Mouse (Mus musculus): ENCODE data around the gene Unc93a. TPM values are rescaled to one million over a fixed set of nuclear protein-coding genes. Genes with fewer than 3 reads are reported as not detected.
"Not testable (repeated sequence)": the region's sequence is repeated elsewhere in the genome, so short reads cannot be mapped to it uniquely, and the experiment has no call there.

The Unc93a gene
- not detected in 2 replicates for polyA plus RNA-seq (2014; fragmentation: Nextera tagmentation; extraction: Ambion mirVana)

DNA sequence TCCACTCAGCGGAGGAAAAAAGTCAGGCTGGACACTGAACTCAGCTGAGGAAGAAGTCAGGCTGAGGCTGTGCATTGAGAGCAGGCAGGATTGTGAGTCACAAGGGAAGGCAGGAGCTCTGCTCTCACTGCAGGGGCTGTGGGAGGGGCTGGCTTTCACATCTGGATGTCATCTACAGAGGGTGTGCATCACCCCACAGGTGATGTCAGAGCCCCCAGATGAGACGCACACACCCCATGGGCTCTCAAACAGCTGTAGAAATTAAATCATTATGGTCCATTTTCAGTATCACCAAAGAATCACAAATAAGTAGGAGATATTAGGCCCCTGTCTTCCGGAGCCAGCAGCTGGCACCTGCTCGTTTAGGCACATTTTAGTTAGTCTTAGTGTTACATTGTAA lies at the start of gene Unc93a:
Gene Unc93a, minus strand, starts transcription at position 101 of the 400 bp plus-strand sequence.
- H3K9ac ChIP-seq; DNase-seq (ENCODE audit: low spot score); ATAC-seq (ENCODE audit: low FRiP score); H3K9me3 ChIP-seq (ENCODE audit: control insufficient read depth, low read length); H3K4me1 ChIP-seq (replicated peaks; ENCODE audit: control insufficient read depth, insufficient read depth, low read length); H3K4me3 ChIP-seq (replicated peaks; ENCODE audit: low read length); H3K4me2 ChIP-seq (replicated peaks); H3K27ac ChIP-seq; H3K36me3 ChIP-seq (replicated peaks; ENCODE audit: control insufficient read depth, insufficient read depth); H3K27me3 ChIP-seq (ENCODE audit: control insufficient read depth, insufficient read depth, low read length): not testable (repeated sequence)
- 82% methylated on average over 3 of the region's 4 CpGs for WGBS

DNA sequence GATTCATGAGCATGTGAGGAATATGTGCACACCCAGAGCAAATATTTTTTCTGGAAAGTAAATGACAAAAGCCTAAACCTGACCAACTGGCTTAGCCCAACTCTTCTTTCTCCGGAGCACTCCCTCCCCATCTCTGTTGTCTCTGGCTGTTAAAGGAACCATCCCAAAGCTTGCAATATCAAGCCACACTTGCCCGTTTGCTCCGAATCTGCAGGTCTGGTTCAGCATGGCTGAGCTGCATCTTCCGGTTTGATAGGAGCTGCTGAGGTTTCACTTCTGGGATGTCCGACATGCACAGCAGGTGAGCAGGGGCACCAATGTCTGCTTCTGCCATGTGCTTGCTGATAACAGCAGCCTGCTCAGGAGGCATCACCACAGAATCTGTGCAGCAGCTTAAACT lies 48.9 kb upstream of the Unc93a start:
- not testable (repeated sequence) for H3K4me2 ChIP-seq (replicated peaks); ATAC-seq (ENCODE audit: low FRiP score); H3K4me3 ChIP-seq (replicated peaks; ENCODE audit: low read length); H3K27ac ChIP-seq; H3K4me1 ChIP-seq (replicated peaks; ENCODE audit: control insufficient read depth, insufficient read depth, low read length); H3K27me3 ChIP-seq (ENCODE audit: control insufficient read depth, insufficient read depth, low read length); DNase-seq (ENCODE audit: low spot score); H3K36me3 ChIP-seq (replicated peaks; ENCODE audit: control insufficient read depth, insufficient read depth); H3K9ac ChIP-seq
- H3K9me3 ChIP-seq (ENCODE audit: control insufficient read depth, low read length) = peaks cover 31% of the 10 kb centered on the region
- WGBS = 91% methylated on average over 5 of the region's 5 CpGs

DNA sequence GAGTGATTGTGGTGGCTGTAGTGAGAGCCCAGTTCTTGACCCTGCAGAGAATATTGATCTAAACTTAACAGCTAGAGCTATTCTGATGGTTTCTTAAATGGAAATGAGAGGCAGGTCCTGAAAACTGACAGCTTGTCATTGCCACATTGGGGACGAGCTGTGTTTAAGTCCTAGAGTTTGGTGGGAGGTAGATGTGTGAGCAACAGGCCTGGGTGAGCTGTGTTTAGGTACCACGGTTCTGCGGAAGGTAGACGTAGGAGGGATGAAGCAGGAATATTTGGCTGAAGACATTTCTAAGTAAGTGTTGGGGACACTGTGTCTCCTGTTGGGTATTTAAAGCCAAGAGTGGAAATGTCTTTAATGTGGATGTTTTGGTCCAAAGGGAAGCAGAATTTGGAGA lies 47.4 kb upstream of the Unc93a start:
- H3K9me3 ChIP-seq (ENCODE audit: control insufficient read depth, low read length) = peaks cover 27% of the 10 kb centered on the region
- H3K27ac ChIP-seq; H3K4me2 ChIP-seq (replicated peaks); H3K4me3 ChIP-seq (replicated peaks; ENCODE audit: low read length); H3K4me1 ChIP-seq (replicated peaks; ENCODE audit: control insufficient read depth, insufficient read depth, low read length); H3K36me3 ChIP-seq (replicated peaks; ENCODE audit: control insufficient read depth, insufficient read depth); H3K27me3 ChIP-seq (ENCODE audit: control insufficient read depth, insufficient read depth, low read length); DNase-seq (ENCODE audit: low spot score); ATAC-seq (ENCODE audit: low FRiP score); H3K9ac ChIP-seq: not testable (repeated sequence)
- WGBS = 89% methylated on average over 4 of the region's 4 CpGs

DNA sequence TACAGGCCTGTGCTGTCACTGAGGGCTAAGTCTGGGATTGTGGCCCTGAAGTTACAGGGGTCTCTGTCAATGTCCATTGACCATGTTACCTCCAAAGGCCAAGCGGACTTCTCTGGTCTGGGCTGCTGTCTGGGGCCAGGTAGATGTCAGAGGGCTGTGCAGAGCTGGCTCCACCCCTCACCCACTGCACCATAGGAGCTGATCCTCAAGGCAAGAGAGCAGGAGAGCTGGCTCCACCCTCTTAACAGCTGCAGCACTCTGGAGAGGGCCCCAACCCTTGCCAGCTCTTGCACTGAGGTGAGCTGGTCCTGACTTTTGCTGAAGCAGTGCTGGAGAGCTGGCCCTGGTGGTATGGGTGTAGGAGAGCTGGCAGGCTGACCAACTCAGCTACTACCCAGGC lies 46.2 kb upstream of the Unc93a start:
- H3K27me3 ChIP-seq (ENCODE audit: control insufficient read depth, insufficient read depth, low read length); H3K4me3 ChIP-seq (replicated peaks; ENCODE audit: low read length); H3K36me3 ChIP-seq (replicated peaks; ENCODE audit: control insufficient read depth, insufficient read depth); H3K4me2 ChIP-seq (replicated peaks); H3K4me1 ChIP-seq (replicated peaks; ENCODE audit: control insufficient read depth, insufficient read depth, low read length); DNase-seq (ENCODE audit: low spot score); H3K27ac ChIP-seq; H3K9ac ChIP-seq: not testable (repeated sequence)
- peaks cover 27% of the 10 kb centered on the region for H3K9me3 ChIP-seq (ENCODE audit: control insufficient read depth, low read length)
- peak; percentile 42; the same call in 1 of the 2 replicates for ATAC-seq (ENCODE audit: low FRiP score)
- 67% methylated on average over 1 of the region's 1 CpGs for WGBS

DNA sequence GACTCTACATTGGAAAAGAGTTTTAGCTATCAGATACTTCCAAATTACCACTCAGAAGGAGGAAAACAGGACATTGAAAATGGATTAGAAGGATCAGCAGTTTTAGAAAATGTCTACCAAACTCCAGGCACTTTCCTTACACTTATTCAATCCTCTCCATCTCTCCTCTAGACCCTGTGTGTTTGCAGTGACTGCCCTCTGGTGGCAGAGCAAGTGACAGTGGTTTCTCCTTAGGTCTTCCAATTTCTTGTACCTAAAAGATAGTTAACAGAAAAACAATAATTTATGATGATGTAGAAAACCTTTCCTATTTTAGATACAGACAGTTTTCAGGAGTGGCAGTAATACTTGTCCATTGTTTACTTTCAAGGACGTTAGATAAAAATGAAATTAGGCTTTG lies 44.0 kb upstream of the Unc93a start:
- not testable (repeated sequence) for H3K27ac ChIP-seq; H3K4me2 ChIP-seq (replicated peaks); H3K9ac ChIP-seq; H3K36me3 ChIP-seq (replicated peaks; ENCODE audit: control insufficient read depth, insufficient read depth); H3K9me3 ChIP-seq (ENCODE audit: control insufficient read depth, low read length); H3K4me1 ChIP-seq (replicated peaks; ENCODE audit: control insufficient read depth, insufficient read depth, low read length); ATAC-seq (ENCODE audit: low FRiP score); H3K4me3 ChIP-seq (replicated peaks; ENCODE audit: low read length); DNase-seq (ENCODE audit: low spot score); H3K27me3 ChIP-seq (ENCODE audit: control insufficient read depth, insufficient read depth, low read length)
- WGBS = no CpG with 5 or more reads among the region's 1 CpGs

DNA sequence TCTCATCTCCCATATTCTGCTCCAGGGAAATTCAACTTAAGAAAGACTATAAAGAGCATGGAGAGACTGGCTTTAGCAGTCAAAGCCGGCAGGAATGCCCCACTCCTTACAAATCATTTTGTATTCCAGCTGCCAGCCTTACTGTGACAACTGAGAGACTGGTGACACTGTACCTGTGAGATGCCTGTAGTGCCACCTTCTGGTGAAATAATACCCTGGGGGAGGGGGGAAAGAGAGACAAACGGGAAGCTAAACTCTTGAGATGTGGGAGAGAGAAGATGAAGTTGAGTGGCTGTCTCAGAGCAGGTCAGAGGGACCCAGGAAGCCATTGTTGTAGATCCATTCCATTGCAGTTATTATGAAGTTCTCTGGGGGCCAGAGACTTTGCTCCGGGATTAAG lies 42.4 kb upstream of the Unc93a start:
- H3K9ac ChIP-seq; H3K36me3 ChIP-seq (replicated peaks; ENCODE audit: control insufficient read depth, insufficient read depth); ATAC-seq (ENCODE audit: low FRiP score); H3K4me3 ChIP-seq (replicated peaks; ENCODE audit: low read length); H3K27ac ChIP-seq; H3K4me1 ChIP-seq (replicated peaks; ENCODE audit: control insufficient read depth, insufficient read depth, low read length); H3K9me3 ChIP-seq (ENCODE audit: control insufficient read depth, low read length); H3K27me3 ChIP-seq (ENCODE audit: control insufficient read depth, insufficient read depth, low read length); H3K4me2 ChIP-seq (replicated peaks); DNase-seq (ENCODE audit: low spot score): not testable (repeated sequence)
- WGBS = 52% methylated on average over 1 of the region's 3 CpGs

DNA sequence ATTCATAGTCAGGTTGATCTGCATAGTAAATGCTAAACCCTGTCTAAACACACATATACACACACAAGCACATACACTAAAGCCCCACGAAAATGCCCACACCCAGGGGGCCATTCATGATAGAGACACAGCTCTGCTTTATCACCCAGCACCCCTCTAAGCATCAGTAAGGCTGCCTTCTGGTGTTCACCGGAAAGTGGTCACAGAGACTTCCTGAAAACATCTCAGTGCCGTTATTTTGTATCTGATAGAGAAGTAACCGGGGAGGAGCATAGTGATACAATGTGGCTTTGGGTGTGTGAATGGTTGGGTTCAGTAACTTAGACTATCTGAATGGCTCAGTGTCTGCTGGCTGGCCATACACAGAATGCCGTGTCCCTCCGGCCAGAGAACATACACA lies 42.0 kb upstream of the Unc93a start:
- H3K4me2 ChIP-seq (replicated peaks); H3K27me3 ChIP-seq (ENCODE audit: control insufficient read depth, insufficient read depth, low read length); H3K36me3 ChIP-seq (replicated peaks; ENCODE audit: control insufficient read depth, insufficient read depth); ATAC-seq (ENCODE audit: low FRiP score); H3K27ac ChIP-seq; H3K4me1 ChIP-seq (replicated peaks; ENCODE audit: control insufficient read depth, insufficient read depth, low read length); H3K4me3 ChIP-seq (replicated peaks; ENCODE audit: low read length); DNase-seq (ENCODE audit: low spot score); H3K9me3 ChIP-seq (ENCODE audit: control insufficient read depth, low read length); H3K9ac ChIP-seq: not testable (repeated sequence)
- WGBS = 86% methylated on average over 6 of the region's 6 CpGs

DNA sequence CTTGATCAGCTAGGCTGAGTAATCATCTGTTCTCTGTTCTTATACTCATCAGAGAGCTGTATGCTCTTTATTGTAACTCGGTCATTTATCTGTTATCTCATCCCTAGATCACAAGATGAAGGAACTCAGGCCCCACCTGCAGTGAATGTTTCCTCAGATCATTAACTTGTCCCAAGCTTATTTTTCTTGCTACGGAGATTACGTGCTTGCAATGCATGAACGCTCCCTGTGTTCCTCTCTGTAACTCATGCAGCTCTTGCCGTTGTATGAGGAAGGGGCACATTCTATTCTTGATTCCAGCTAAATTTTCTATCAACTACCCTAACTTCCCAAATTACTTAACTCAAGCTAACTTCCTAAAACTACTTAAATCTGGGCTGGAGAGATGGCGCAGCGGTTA lies 14.5 kb upstream of the Unc93a start:
- WGBS = 87% methylated on average over 7 of the region's 7 CpGs
- not testable (repeated sequence) for H3K36me3 ChIP-seq (replicated peaks; ENCODE audit: control insufficient read depth, insufficient read depth); H3K9ac ChIP-seq; H3K27ac ChIP-seq; DNase-seq (ENCODE audit: low spot score); H3K4me3 ChIP-seq (replicated peaks; ENCODE audit: low read length); H3K27me3 ChIP-seq (ENCODE audit: control insufficient read depth, insufficient read depth, low read length); H3K9me3 ChIP-seq (ENCODE audit: control insufficient read depth, low read length); ATAC-seq (ENCODE audit: low FRiP score); H3K4me2 ChIP-seq (replicated peaks); H3K4me1 ChIP-seq (replicated peaks; ENCODE audit: control insufficient read depth, insufficient read depth, low read length)

DNA sequence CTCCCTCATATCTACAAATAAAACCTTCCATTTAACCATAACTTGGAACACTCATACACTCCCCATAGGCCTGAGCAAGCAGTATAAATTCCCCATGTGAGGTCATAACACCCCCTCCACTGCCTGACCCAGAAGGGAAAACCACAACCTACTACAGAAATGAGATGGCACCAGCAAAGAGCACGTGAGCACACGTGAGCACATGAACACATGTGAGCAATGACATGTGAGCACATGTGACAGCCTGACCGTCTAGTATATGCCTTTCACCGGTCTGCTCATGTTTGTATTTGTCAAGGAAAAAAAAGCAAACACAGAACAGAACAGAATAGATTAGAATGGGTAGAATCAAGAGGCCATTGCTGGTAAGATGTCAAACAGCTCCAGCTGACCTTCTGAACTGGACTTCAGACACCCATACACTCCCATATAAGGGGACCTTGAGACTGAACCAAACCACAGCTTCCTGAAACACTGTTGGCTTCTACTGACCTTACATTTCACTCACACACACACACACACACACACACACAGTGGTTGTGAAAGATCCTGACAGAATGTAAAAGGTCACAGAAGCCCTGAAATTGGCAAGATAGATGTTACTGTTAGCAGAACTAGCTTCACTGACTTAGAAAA lies 13.1 kb upstream of the Unc93a start:
- H3K9me3 ChIP-seq (ENCODE audit: control insufficient read depth, low read length); H3K4me2 ChIP-seq (replicated peaks); H3K4me3 ChIP-seq (replicated peaks; ENCODE audit: low read length); H3K36me3 ChIP-seq (replicated peaks; ENCODE audit: control insufficient read depth, insufficient read depth); DNase-seq (ENCODE audit: low spot score); H3K27me3 ChIP-seq (ENCODE audit: control insufficient read depth, insufficient read depth, low read length); H3K27ac ChIP-seq; H3K9ac ChIP-seq; ATAC-seq (ENCODE audit: low FRiP score); H3K4me1 ChIP-seq (replicated peaks; ENCODE audit: control insufficient read depth, insufficient read depth, low read length): not testable (repeated sequence)
- WGBS = 89% methylated on average over 4 of the region's 4 CpGs

DNA sequence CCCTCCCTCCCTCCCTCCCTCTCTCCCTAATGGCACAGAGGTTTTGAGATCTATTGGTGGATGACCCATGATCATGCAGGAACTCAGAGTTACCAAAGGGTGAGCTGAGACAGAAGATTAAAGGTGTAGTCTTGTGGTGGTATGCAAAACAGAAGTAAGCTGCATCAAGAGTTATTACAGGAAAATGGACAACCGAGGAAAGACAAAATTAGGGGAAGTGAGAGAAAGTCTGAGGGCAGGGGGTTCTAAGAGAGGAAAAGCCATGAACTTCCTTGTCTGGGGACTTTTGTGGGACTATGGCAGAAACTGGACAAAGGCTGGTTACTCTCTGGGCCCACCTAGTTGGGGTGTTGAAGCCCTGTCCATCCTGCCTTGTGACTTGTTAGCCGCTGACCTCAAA lies 11.1 kb upstream of the Unc93a start:
- H3K9ac ChIP-seq; DNase-seq (ENCODE audit: low spot score); H3K4me3 ChIP-seq (replicated peaks; ENCODE audit: low read length); H3K9me3 ChIP-seq (ENCODE audit: control insufficient read depth, low read length); H3K27me3 ChIP-seq (ENCODE audit: control insufficient read depth, insufficient read depth, low read length); H3K4me1 ChIP-seq (replicated peaks; ENCODE audit: control insufficient read depth, insufficient read depth, low read length); H3K27ac ChIP-seq; H3K4me2 ChIP-seq (replicated peaks); H3K36me3 ChIP-seq (replicated peaks; ENCODE audit: control insufficient read depth, insufficient read depth); ATAC-seq (ENCODE audit: low FRiP score): not testable (repeated sequence)
- no CpG with 5 or more reads among the region's 2 CpGs for WGBS
